Mouse (Mus musculus) bone marrow, adult 2 months (tissue): Measurements from ENCODE around the gene Prkca. TPM values are rescaled to one million over a fixed set of nuclear protein-coding genes. Genes with fewer than 3 reads are reported as not detected.

Experiments
- H3K27ac ChIP-seq: fragments of 200-500 bp; 2 replicates; pipeline ENCODE4 v1.5.1; 2012; ENCODE audit warnings: low read depth, mild to moderate bottlenecking, control low read depth, inconsistent platforms, low read length; ENCODE audit not compliant: control insufficient read depth, poor library complexity, insufficient read depth
- H3K4me1 ChIP-seq: fragments of 200-500 bp; 2 replicates; pipeline ENCODE4 v1.6.1; 2011; ENCODE audit warnings: low read length; ENCODE audit not compliant: control insufficient read depth, insufficient read depth
- H3K4me3 ChIP-seq: fragments of 200-500 bp; replicated peaks from 2 replicates; pipeline ENCODE3; 2011; ENCODE audit warnings: mild to moderate bottlenecking, low read depth, low read length, control low read depth; ENCODE audit not compliant: control insufficient read depth
- CTCF ChIP-seq: fragments of 200-500 bp; IDR thresholded peaks from 2 replicates; pipeline ENCODE4 v1.5.1; 2011; ENCODE audit warnings: low read length, control low read depth; ENCODE audit not compliant: control insufficient read depth, insufficient read depth
- POLR2A ChIP-seq: fragments of 200-500 bp; IDR thresholded peaks from 2 replicates; pipeline ENCODE4 v1.6.1; 2011; ENCODE audit warnings: low read depth, mild to moderate bottlenecking, control low read depth, low read length, borderline replicate concordance; ENCODE audit not compliant: control insufficient read depth
- WGBS: fragments of 180-500 bp; shearing (Covaris S2); methylation state at CpG from one replicate; pipeline ENCODE4 v1.1.7; 2018; 5-methylcytosine and 5-hydroxymethylcytosine counted together
- polyA plus RNA-seq: library from polyadenylated mRNA; stranded (reverse); fragments of >200 nt; gene quantifications from 2 replicates; pipeline ENCODE4 v1.2.4, GENCODE M21; 2011; ENCODE audit warnings: low replicate concordance; ENCODE audit not compliant: missing spikeins, insufficient read depth, insufficient read length

The Prkca gene
- polyA plus RNA-seq, 1 experiment, result 33.8 TPM

DNA sequence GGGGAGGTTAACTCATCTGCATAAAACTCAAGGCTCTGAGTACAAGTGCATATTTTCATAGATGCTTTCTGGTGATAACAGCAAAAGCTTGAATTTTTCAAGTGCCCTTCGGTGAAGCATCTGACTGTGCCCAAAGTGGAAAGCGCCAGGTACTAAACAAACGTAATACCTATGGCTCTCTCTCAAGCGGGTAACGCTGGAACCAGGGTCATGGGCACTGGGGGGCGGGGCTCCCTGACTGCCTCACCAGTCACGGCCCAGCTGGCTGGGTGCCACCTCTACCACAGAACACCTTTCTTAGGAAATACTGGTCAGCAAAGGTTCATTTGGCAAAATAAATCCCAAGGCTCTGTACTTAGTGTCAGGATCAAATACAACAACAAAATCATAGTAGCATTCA is 203.7 kb downstream of the Prkca start:
- Histone ChIP-seq H3K27ac (no peak overlapping the region), H3K4me1 (no peaks in the 10 kb centered on the region), H3K4me3 (no peak overlapping the region)
- 79% methylated on average over 7 of the region's 7 CpGs for WGBS
- TF ChIP-seq CTCF, result no peak
- TF ChIP-seq POLR2A, result no peak

DNA sequence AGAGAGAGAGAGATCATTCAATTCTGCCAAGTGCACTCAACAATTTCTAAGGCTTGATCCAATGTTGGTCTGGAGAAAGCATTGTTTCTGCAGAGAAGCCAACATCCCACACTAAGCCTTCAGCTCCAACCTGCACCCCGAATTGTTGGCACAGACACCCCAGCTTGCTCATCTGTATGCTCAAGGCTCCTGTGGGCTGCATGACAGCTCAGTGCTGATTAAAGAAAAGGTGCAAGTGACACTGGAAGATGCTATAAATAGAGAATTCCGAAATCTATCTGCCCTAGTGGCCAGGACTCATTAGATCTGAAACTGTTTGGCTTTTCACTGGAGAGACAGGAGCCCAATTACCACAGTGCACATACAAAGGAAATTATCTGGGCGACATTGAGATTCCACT is 207.4 kb downstream of the Prkca start:
- H3K27ac ChIP-seq, result no peak overlapping the region
- 73% methylated on average over 3 of the region's 3 CpGs for WGBS
- no peak for TF ChIP-seq CTCF
- no peak for TF ChIP-seq POLR2A
- H3K4me1 ChIP-seq, result no peaks in the 10 kb centered on the region
- no peak overlapping the region for H3K4me3 ChIP-seq

- peak; percentile 30; the same call in 1 of the 2 replicates for TF ChIP-seq CTCF
- TF ChIP-seq POLR2A, result no peak
- H3K27ac ChIP-seq, result no peak overlapping the region
- WGBS, result 52% methylated on average over 4 of the region's 4 CpGs
- H3K4me1 ChIP-seq, result no peaks in the 10 kb centered on the region
- H3K4me3 ChIP-seq, result no peak overlapping the region
These were observed 208.1 kb downstream of the Prkca start for GRCm38 (mm10) chr11:108135407-108136159.

DNA sequence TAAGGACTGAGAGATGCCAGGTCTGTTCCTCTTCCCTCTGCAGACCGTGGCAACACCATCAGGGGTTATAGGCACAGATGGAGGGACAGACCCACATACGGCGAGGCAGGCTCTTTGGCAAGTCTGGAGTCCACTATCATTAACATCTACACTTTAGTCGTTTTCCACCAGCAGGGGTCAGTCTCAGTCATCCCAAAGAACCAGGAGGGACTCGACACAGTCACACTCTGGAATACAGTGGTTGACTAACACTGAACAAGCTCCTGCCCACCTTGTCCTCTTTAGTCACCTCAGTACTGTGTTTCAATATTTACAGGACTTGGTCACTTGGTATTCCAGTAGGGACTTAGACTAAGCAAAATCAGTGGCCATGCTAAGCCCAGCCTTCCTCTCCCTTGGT is 215.1 kb downstream of the Prkca start:
- Histone ChIP-seq H3K4me3 (no peak overlapping the region), H3K27ac (no peak overlapping the region), H3K4me1 (no peaks in the 10 kb centered on the region)
- TF ChIP-seq POLR2A (no peak), CTCF (peak; percentile 44)
- 24% methylated on average over 5 of the region's 5 CpGs for WGBS

DNA sequence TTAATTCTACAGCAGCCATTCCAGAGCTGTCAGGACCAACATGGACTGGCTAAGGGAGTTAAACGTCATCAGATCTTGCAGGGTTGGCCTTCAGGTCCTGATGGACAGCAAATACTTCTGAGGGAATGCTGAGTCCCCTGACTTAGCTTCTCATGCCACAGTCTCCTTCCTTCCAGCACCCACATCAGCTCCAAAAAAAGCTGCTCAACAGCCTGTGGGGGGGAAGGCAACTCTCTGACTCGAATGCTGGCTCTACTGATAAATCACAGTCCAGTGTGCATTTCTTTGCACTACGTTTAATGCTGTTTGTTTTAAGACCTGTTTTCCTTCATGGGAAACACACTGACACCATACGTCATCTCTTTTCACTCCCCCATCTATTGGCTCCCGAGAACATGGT is 215.8 kb downstream of the Prkca start:
- H3K4me3 ChIP-seq, result no peak overlapping the region
- no peak overlapping the region for H3K27ac ChIP-seq
- TF ChIP-seq POLR2A (no peak), CTCF (no peak)
- WGBS, result 77% methylated on average over 5 of the region's 5 CpGs
- no peaks in the 10 kb centered on the region for H3K4me1 ChIP-seq

DNA sequence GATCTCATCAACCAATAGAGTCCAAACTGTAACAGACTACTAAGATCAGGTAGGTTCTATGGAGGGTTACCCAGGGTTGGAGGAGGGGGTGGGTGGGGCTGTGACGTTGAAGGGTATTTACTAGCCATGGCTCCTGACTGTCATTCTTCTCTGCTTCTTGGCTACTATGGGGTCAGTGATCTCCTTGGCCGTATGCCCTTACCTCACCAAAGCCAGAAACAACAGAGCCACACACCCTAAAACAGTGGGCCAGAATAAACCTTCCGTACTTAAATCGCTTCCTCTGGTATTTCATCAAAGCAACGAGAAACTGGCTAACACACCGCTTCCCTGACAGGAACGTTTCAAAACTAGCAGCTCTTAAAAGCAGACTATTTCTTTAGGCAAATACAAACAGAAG is 221.2 kb downstream of the Prkca start:
- H3K4me3 ChIP-seq, result no peak overlapping the region
- no peaks in the 10 kb centered on the region for H3K4me1 ChIP-seq
- TF ChIP-seq POLR2A (no peak), CTCF (no peak)
- H3K27ac ChIP-seq, result no peak overlapping the region
- WGBS, result 81% methylated on average over 7 of the region's 7 CpGs

DNA sequence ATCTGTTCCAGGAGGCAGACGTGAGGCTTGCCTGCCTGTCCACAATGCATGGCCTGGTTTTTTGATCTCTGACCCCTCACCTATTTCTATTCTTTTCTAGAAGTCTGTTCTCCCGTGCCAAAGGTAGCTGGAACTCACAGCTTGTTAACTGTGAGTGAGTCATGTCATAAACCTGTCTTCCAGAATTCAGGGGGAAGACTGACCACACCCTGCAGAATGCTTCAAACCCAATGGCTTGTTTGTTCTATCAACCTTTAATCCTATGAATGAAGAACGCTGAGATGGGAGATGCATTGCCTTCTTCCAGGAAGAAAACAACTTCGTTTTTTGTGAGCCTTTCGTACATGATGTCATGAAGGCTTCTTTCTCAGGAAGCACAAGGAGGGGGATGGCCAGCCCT is 223.0 kb downstream of the Prkca start:
- WGBS, result 76% methylated on average over 5 of the region's 5 CpGs
- H3K4me1 ChIP-seq, result no peaks in the 10 kb centered on the region
- H3K27ac ChIP-seq, result no peak overlapping the region
- TF ChIP-seq POLR2A (no peak), CTCF (no peak)
- no peak overlapping the region for H3K4me3 ChIP-seq

GRCm38 (mm10) chr11:108119785-108120184 is 223.9 kb downstream of the Prkca start:
- 78% methylated on average over 3 of the region's 3 CpGs for WGBS
- no peak for TF ChIP-seq POLR2A
- no peak for TF ChIP-seq CTCF
- Histone ChIP-seq H3K4me3 (no peak overlapping the region), H3K27ac (no peak overlapping the region), H3K4me1 (no peaks in the 10 kb centered on the region)
